Mouse (Mus musculus): ENCODE measurements around the gene Gpr87. TPM values are rescaled to one million over a fixed set of nuclear protein-coding genes. Genes with fewer than 3 reads are reported as not detected.

Gpr87 gene
- polyA plus RNA-seq, 1 experiment from 2014 or later = 0.17 TPM

GRCm38 (mm10) chr3:59131081-59131480 is 63.8 kb downstream of the Gpr87 start:
- Histone ChIP-seq H3K4me3 (no peak overlapping the region), H3K36me3 (no peaks in the 10 kb centered on the region), H3K27ac (replicated peaks) (no peak overlapping the region), H3K4me1 (no peaks in the 10 kb centered on the region), H3K4me2 (replicated peaks) (no peak overlapping the region), H3K9me3 (no peaks in the 10 kb centered on the region), H3K27me3 (no peaks in the 10 kb centered on the region), H3K9ac (replicated peaks) (no peak overlapping the region)
- WGBS = 80% methylated on average over 4 of the region's 4 CpGs
- no peak for ATAC-seq (ENCODE audit: low FRiP score, low read depth)

GRCm38 (mm10) chr3:59130431-59130830 is 64.5 kb downstream of the Gpr87 start:
- Histone ChIP-seq H3K27ac (replicated peaks) (no peak overlapping the region), H3K36me3 (no peaks in the 10 kb centered on the region), H3K4me1 (no peaks in the 10 kb centered on the region), H3K9me3 (no peaks in the 10 kb centered on the region), H3K4me3 (no peak overlapping the region), H3K9ac (replicated peaks) (no peak overlapping the region), H3K4me2 (replicated peaks) (no peak overlapping the region), H3K27me3 (no peaks in the 10 kb centered on the region)
- no peak for ATAC-seq (ENCODE audit: low FRiP score, low read depth)
- WGBS = 74% methylated on average over 8 of the region's 8 CpGs

GRCm38 (mm10) chr3:59129547-59129946 is 65.4 kb downstream of the Gpr87 start:
- ATAC-seq (ENCODE audit: low FRiP score, low read depth) = no peak
- no peak overlapping the region for H3K4me3 ChIP-seq

More at GRCm38 (mm10) chr3:59129547-59129946, 65.4 kb downstream of the Gpr87 start:
- Histone ChIP-seq H3K27ac (replicated peaks) (no peak overlapping the region), H3K9ac (replicated peaks) (no peak overlapping the region), H3K27me3 (no peaks in the 10 kb centered on the region), H3K4me1 (no peaks in the 10 kb centered on the region), H3K9me3 (no peaks in the 10 kb centered on the region), H3K4me2 (replicated peaks) (no peak overlapping the region), H3K36me3 (no peaks in the 10 kb centered on the region)
- 92% methylated on average over 3 of the region's 3 CpGs for WGBS

Other genes starting within 250 kb of the Gpr87 start
- gene Med12l, start 189.3 kb downstream of the Gpr87 start, polyA plus RNA-seq (2016; fragmentation: Nextera tagmentation; extraction: Ambion mirVana) = 4.4 and 4.7 TPM in 2 replicates
- gene Gpr171, start 93.3 kb downstream of the Gpr87 start, polyA plus RNA-seq (2016; fragmentation: Nextera tagmentation; extraction: Ambion mirVana) = 1.3 and 1.8 TPM in 2 replicates
- 2.4 and 3.8 TPM in 2 replicates for gene P2ry14, start 41.5 kb downstream of the Gpr87 start, polyA plus RNA-seq (2016; fragmentation: Nextera tagmentation; extraction: Ambion mirVana)
- gene P2ry13, start 15.8 kb upstream of the Gpr87 start, polyA plus RNA-seq (2016; fragmentation: Nextera tagmentation; extraction: Ambion mirVana) = 0.75 and 0.84 TPM in 2 replicates
- gene P2ry12, start 67.8 kb upstream of the Gpr87 start, polyA plus RNA-seq (2016; fragmentation: Nextera tagmentation; extraction: Ambion mirVana) = 4.3 and 4.9 TPM in 2 replicates
- gene Igsf10, start 149.3 kb upstream of the Gpr87 start, polyA plus RNA-seq (2016; fragmentation: Nextera tagmentation; extraction: Ambion mirVana) = 3.5 and 3.9 TPM in 2 replicates